Mouse (Mus musculus) cerebellum, adult (tissue): ENCODE results near the gene Sdk1.

ENCODE experiments used
- ATAC-seq: cut with Nextera tagmentation; 2 replicates; pipeline ENCODE4 v1.9.2; 2017; ENCODE audit warnings: mild to moderate bottlenecking, moderate library complexity, mixed read lengths; ENCODE audit not compliant: insufficient number of reproducible peaks, low FRiP score, low TSS enrichment

The Sdk1 gene

GRCm38 (mm10) chr5:141857781-141858180, 616.5 kb downstream of the Sdk1 start:
- ATAC-seq, result no peak

GRCm38 (mm10) chr5:141858406-141859160, 617.3 kb downstream of the Sdk1 start:
- no peak for ATAC-seq

- ATAC-seq, result no peak
These were observed 624.8 kb downstream of the Sdk1 start for GRCm38 (mm10) chr5:141866042-141866441.

GRCm38 (mm10) chr5:141873751-141874150, 632.5 kb downstream of the Sdk1 start:
- ATAC-seq, result no peak

- no peak for ATAC-seq
These were observed 639.4 kb downstream of the Sdk1 start for GRCm38 (mm10) chr5:141880661-141881060.

GRCm38 (mm10) chr5:141884111-141884647, 642.9 kb downstream of the Sdk1 start:
- no peak for ATAC-seq

- ATAC-seq, result no peak
These were observed 644.7 kb downstream of the Sdk1 start for GRCm38 (mm10) chr5:141886006-141886405.

GRCm38 (mm10) chr5:141889766-141890165, 648.5 kb downstream of the Sdk1 start:
- ATAC-seq, result no peak

- no peak for ATAC-seq
These were observed 655.1 kb downstream of the Sdk1 start for GRCm38 (mm10) chr5:141896402-141896801.

- ATAC-seq, result no peak
These were observed 656.2 kb downstream of the Sdk1 start for GRCm38 (mm10) chr5:141897481-141897880.

GRCm38 (mm10) chr5:141899751-141900150, 658.5 kb downstream of the Sdk1 start:
- no peak for ATAC-seq

GRCm38 (mm10) chr5:141902544-141903250, 661.4 kb downstream of the Sdk1 start:
- ATAC-seq, result no peak

- no peak for ATAC-seq
These were observed 669.2 kb downstream of the Sdk1 start for GRCm38 (mm10) chr5:141910444-141910843.

- ATAC-seq, result no peak
These were observed 669.6 kb downstream of the Sdk1 start for GRCm38 (mm10) chr5:141910886-141911285.

GRCm38 (mm10) chr5:141912881-141913280, 671.6 kb downstream of the Sdk1 start:
- ATAC-seq, result no peak

- no peak for ATAC-seq
These were observed 675.7 kb downstream of the Sdk1 start for GRCm38 (mm10) chr5:141916954-141917353.

GRCm38 (mm10) chr5:141939000-141939399, 697.7 kb downstream of the Sdk1 start:
- no peak for ATAC-seq

- no peak for ATAC-seq
These were observed 699.3 kb downstream of the Sdk1 start for GRCm38 (mm10) chr5:141940636-141941035.

GRCm38 (mm10) chr5:141950791-141951190, 709.5 kb downstream of the Sdk1 start:
- no peak for ATAC-seq

GRCm38 (mm10) chr5:141952270-141952669, 711.0 kb downstream of the Sdk1 start:
- no peak for ATAC-seq

- no peak for ATAC-seq
These were observed 711.6 kb downstream of the Sdk1 start for GRCm38 (mm10) chr5:141952708-141953490.
